ENCODE assay signal across 18 mouse cellular contexts in the genomic region with DNA sequence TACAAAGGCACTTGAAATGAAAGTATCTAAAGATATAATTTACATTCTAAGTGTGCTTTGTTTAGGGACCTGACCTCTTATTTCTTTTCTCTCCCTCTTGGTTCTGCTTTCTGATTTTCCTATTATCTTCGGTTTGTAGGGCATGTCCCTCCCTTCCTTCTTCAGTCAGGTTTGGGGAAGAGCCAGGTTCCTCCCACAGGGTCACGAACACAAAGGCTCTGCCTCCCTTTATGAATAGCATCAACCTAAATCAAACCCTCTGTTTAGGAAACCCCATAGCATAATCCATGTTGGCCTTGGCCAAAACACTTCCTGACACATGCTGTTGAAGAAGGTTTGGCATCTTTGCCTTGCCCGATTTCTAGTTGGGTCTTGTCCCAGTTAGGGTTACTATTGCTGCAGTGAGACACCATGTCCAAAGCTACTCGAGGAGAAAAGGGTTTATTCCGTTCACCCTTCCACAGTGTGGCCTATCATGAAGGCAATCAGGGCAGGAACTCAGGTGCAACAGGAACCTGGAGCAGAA.
A peak's percentile ranks its signal among the peaks of the same experiment; 100 is the strongest.
DNase-seq lines count a peak whose midpoint lies in the region; ATAC-seq and TF ChIP-seq lines count a peak whose summit lies in the region.
"Had no signal": no experiment of that assay in that cellular context is flagged by ENCODE, and none has a peak within 500 bp of the region (broad histone marks: within the 10 kb centered on the region; RNA-seq: fewer than 3 reads in every experiment).

No protein-coding gene starts in this region.

- H3K4me2 ChIP-seq in kidney, embryonic 16.5 days (replicated peaks; ENCODE audit: low read depth, low read length): no peak overlapping the region
- H3K4me2 ChIP-seq: embryonic facial prominence, embryonic 13.5 days; forebrain, embryonic 13.5 days; heart, embryonic 15.5 days; hindbrain, embryonic 14.5 days; intestine, embryonic 15.5 days had no signal

- no peak overlapping the region for H3K4me3 ChIP-seq in heart, adult 2 months
- no peak overlapping the region for H3K4me3 ChIP-seq in kidney, embryonic 16.5 days (ENCODE audit: low read length)
- H3K4me3 ChIP-seq: embryonic facial prominence, embryonic 13.5 days; forebrain, embryonic 13.5 days; heart, embryonic 10.5 days; heart, embryonic 15.5 days; intestine, embryonic 15.5 days had no signal

- TF ChIP-seq EP300 in heart, adult 2 months (IDR thresholded peaks at IDR 0.05; ENCODE audit: insufficient read depth, low read depth, low read length): no peak

- H3K36me3 ChIP-seq in heart, adult 2 months (ENCODE audit: control insufficient read depth, insufficient read depth, low read length): peaks cover 3% of the 10 kb centered on the region
- H3K36me3 ChIP-seq in kidney, embryonic 16.5 days (ENCODE audit: insufficient read depth, low read length): no peaks in the 10 kb centered on the region
- H3K36me3 ChIP-seq: embryonic facial prominence, embryonic 13.5 days; heart, embryonic 10.5 days; heart, embryonic 15.5 days; intestine, embryonic 15.5 days had no signal

- peak; percentile 15; the same call in 1 of the 2 replicates for ATAC-seq in kidney, embryonic 16.5 days (ENCODE audit: low FRiP score, low TSS enrichment)
- ATAC-seq: forebrain, embryonic 13.5 days; intestine, embryonic 15.5 days had no signal

- no peaks in the 10 kb centered on the region for H3K9me3 ChIP-seq in kidney, embryonic 16.5 days (ENCODE audit: low read length)
- H3K9me3 ChIP-seq: embryonic facial prominence, embryonic 13.5 days; forebrain, embryonic 13.5 days; heart, embryonic 10.5 days; heart, embryonic 15.5 days; intestine, embryonic 15.5 days had no signal

- peaks cover 6% of the 10 kb centered on the region for H3K4me1 ChIP-seq in heart, adult 2 months (ENCODE audit: control insufficient read depth, insufficient read depth, low read length)
- peaks cover 16% of the 10 kb centered on the region; the same call in 1 of the 2 replicates for H3K4me1 ChIP-seq in kidney, embryonic 16.5 days (ENCODE audit: insufficient read depth, low read length)
- H3K4me1 ChIP-seq: embryonic facial prominence, embryonic 13.5 days; heart, embryonic 15.5 days; intestine, embryonic 15.5 days had no signal

- intact Hi-C loops in heart, adult 2 months (cut with DNase I): no loop called here

- no peak overlapping the region; the same call in 1 of the 2 replicates for H3K27ac ChIP-seq in heart, adult 2 months
- peak overlapping the region; percentile 13; the same call in 1 of the 2 replicates for H3K27ac ChIP-seq in kidney, embryonic 16.5 days (ENCODE audit: low read length)
- H3K27ac ChIP-seq: embryonic facial prominence, embryonic 13.5 days; forebrain, embryonic 13.5 days; heart, embryonic 10.5 days; heart, embryonic 15.5 days; hindbrain, embryonic 14.5 days; intestine, embryonic 15.5 days had no signal

- TF ChIP-seq CTCF in heart, adult 2 months (IDR thresholded peaks at IDR 0.05): no peak

- no peak for TF ChIP-seq POLR2A in heart, adult 2 months (IDR thresholded peaks at IDR 0.05; ENCODE audit: insufficient read depth, low read depth, low read length)

- H3K27me3 ChIP-seq in heart, adult 2 months (ENCODE audit: control insufficient read depth, insufficient read depth, low read length): no peaks in the 10 kb centered on the region
- H3K27me3 ChIP-seq in kidney, embryonic 16.5 days (ENCODE audit: insufficient read depth, low read length): no peaks in the 10 kb centered on the region
- H3K27me3 ChIP-seq: embryonic facial prominence, embryonic 13.5 days; forebrain, embryonic 13.5 days; heart, embryonic 15.5 days; intestine, embryonic 15.5 days had no signal

- WGBS in heart, adult 2 months: 31% methylated on average over 5 of the region's 5 CpGs
- 39% methylated on average over 5 of the region's 5 CpGs for WGBS in kidney, embryonic 16.5 days

- H3K79me2 ChIP-seq in heart, adult 2 months (replicated peaks; ENCODE audit: control insufficient read depth, insufficient read depth, low read length): no peaks in the 10 kb centered on the region; the same call in 1 of the 2 replicates

- no peak overlapping the region for H3K9ac ChIP-seq in heart, adult 2 months (ENCODE audit: low read depth, low read length)
- H3K9ac ChIP-seq in kidney, embryonic 16.5 days (replicated peaks; ENCODE audit: low read length): no peak overlapping the region
- H3K9ac ChIP-seq: embryonic facial prominence, embryonic 13.5 days; forebrain, embryonic 13.5 days; heart, embryonic 15.5 days; hindbrain, embryonic 14.5 days; intestine, embryonic 15.5 days had no signal

- DNase-seq in heart, adult 11 months: peak; percentile 71
- DNase-seq in heart, adult 2 months: no peak
- DNase-seq in kidney, postnatal 10 days: no peak
- DNase-seq in brain, adult 2 months (ENCODE audit: low read depth, low spot score): peak; percentile 17
- DNase-seq in fat pad, adult 2 months (ENCODE audit: extremely low read depth, low read depth, low spot score): peak; percentile 3
- DNase-seq in left cerebral cortex, adult 18-20 months (ENCODE audit: low spot score in 2 of 2): no peak
- DNase-seq: adrenal gland, adult 8-10 months; cerebellum, adult 8-10 months; gastrocnemius, postnatal 10 days; heart, postnatal 14 days; kidney, adult 8-10 months had no signal

Comparison
In these comparisons a context has a peak if more than half of its experiments do, and no peak if none do; other contexts are left out.
1. DNase-seq: peak in heart, adult 11 months (single experiment), brain, adult 2 months (single experiment) and fat pad, adult 2 months (single experiment); none in heart, adult 2 months (0 of 2), kidney, postnatal 10 days (single experiment) and left cerebral cortex, adult 18-20 months (0 of 2).